Mouse (Mus musculus) intestine, embryonic 15.5 days (tissue): Measurements from ENCODE around the gene Gde1. TPM values are rescaled to one million over a fixed set of nuclear protein-coding genes. Genes with fewer than 3 reads are reported as not detected.

Experiments used
- ATAC-seq: fragments of 200-750 bp; cut with Nextera tagmentation; 2 replicates; pipeline ENCODE4 v1.8.0; 2017; ENCODE audit warnings: moderate TSS enrichment, moderate library complexity
- H3K27ac ChIP-seq: fragments of 300-500 bp; sonication (generic); 2 replicates; pipeline ENCODE4 v1.5.1; 2015; ENCODE audit warnings: mild to moderate bottlenecking, inconsistent platforms
- H3K27me3 ChIP-seq: fragments of 300-500 bp; sonication (generic); replicated peaks from 2 replicates; pipeline ENCODE4 v1.6.1; 2015; ENCODE audit warnings: inconsistent platforms
- H3K36me3 ChIP-seq: fragments of 300-500 bp; sonication (generic); 2 replicates; pipeline ENCODE4 v1.6.1; 2015; ENCODE audit warnings: inconsistent platforms
- H3K4me1 ChIP-seq: fragments of 300-500 bp; sonication (generic); replicated peaks from 2 replicates; pipeline ENCODE4 v1.6.1; 2015; ENCODE audit warnings: inconsistent platforms
- H3K4me2 ChIP-seq: fragments of 300-500 bp; sonication (generic); replicated peaks from 2 replicates; pipeline ENCODE4 v1.6.1; 2015; ENCODE audit warnings: mild to moderate bottlenecking, inconsistent platforms
- H3K4me3 ChIP-seq: fragments of 300-500 bp; sonication (generic); replicated peaks from 2 replicates; pipeline ENCODE4 v1.5.1; 2015; ENCODE audit warnings: inconsistent platforms
- H3K9ac ChIP-seq: fragments of 300-500 bp; sonication (generic); 2 replicates; pipeline ENCODE4 v1.6.1; 2015; ENCODE audit warnings: inconsistent platforms
- H3K9me3 ChIP-seq: fragments of 300-500 bp; sonication (generic); 2 replicates; pipeline ENCODE4 v1.6.1; 2016; ENCODE audit warnings: inconsistent platforms
- WGBS: fragments of 180-500 bp; shearing (Covaris S2); methylation state at CpG from one replicate; pipeline ENCODE4 v1.1.7; 2015; 5-methylcytosine and 5-hydroxymethylcytosine counted together
- polyA plus RNA-seq: library from polyadenylated mRNA; unstranded; fragments of >200 nt; fragmentation: Nextera tagmentation; extraction: Ambion mirVana; gene quantifications from 2 replicates; pipeline ENCODE4 v1.2.1, GENCODE M21; 2015

The Gde1 gene
- polyA plus RNA-seq, 1 experiment from 2014 or later: 127 TPM

DNA sequence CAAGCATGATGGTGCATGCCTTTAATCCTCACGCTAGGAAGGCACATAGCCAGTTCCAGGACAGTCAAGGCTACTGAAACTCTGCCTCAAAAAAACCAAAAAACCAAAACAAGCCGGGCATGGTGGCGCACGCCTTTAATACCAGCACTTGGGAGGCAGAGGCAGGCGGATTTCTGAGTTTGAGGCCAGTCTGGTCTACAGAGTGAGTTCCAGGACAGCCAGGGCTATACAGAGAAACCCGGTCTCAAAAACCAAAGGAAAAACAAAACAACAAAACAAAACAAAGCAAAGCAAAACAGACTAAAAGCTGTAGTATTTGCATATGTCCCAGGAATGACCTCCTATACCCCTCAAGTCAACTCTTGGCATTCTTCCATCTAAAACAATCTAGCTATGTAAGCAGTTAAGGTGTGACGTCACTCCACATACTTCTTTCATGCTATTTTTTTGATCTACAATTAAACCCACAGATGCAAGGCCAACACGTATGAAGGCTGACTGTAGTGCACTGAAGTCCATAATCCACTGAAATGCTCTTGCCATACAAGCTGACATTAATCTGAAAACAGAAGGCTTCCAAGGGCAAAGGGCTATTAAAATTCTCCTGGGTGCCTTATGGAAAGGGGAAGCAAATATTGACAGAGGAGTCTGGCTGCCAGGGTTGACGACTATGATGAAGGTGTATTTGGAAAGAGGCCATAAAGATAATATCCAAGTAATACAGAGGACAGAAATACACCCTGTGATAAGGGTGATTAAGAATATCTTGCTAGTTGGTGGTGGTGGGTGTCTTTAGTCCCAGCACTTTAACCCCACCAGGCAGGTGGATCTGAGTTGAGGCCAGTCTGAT is 1.4 kb downstream of the Gde1 start:
- no peaks in the 10 kb centered on the region for H3K9me3 ChIP-seq
- no peak overlapping the region for H3K9ac ChIP-seq
- H3K27me3 ChIP-seq: no peaks in the 10 kb centered on the region
- peak overlapping the region; percentile 78 for H3K4me2 ChIP-seq
- H3K4me3 ChIP-seq: peak overlapping the region; percentile 91
- H3K36me3 ChIP-seq: no peaks in the 10 kb centered on the region
- WGBS: 67% methylated on average over 9 of the region's 9 CpGs
- H3K27ac ChIP-seq: peak overlapping the region; percentile 89; the same call in 1 of the 2 replicates
- H3K4me1 ChIP-seq: peaks cover 14% of the 10 kb centered on the region; the same call in 1 of the 2 replicates
- ATAC-seq: peak; percentile 65

- Histone ChIP-seq H3K9ac (no peak overlapping the region), H3K4me2 (peak overlapping the region; percentile 78; the same call in 1 of the 2 replicates), H3K27me3 (no peaks in the 10 kb centered on the region), H3K36me3 (no peaks in the 10 kb centered on the region), H3K4me1 (peaks cover 14% of the 10 kb centered on the region; the same call in 1 of the 2 replicates), H3K27ac (no peak overlapping the region), H3K4me3 (no peak overlapping the region), H3K9me3 (no peaks in the 10 kb centered on the region)
- ATAC-seq: no peak
- 84% methylated on average over 15 of the region's 15 CpGs for WGBS
These were observed 2.4 kb downstream of the Gde1 start for GRCm38 (mm10) chr7:118703144-118703561.

DNA sequence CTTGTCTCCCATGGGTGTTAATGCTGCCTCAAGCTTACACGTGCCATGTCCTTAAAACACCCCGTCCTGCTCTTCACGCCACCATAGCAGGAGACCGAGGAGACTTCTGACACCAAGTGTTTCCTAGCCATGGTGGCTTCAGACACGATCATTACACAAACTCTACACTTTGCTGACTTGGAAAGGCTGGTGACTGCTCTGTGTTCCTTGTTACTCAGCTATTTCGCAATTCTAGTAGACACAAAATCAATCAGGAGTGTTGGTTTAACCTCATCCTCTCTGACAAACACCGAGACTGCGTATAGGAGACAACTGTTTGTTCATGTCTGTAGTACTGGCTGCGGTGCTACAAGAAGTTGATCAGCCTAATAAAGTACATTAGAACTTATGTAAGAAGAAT is 6.7 kb downstream of the Gde1 start:
- H3K27ac ChIP-seq: no peak overlapping the region
- H3K9ac ChIP-seq: no peak overlapping the region
- H3K4me3 ChIP-seq: no peak overlapping the region
- H3K9me3 ChIP-seq: no peaks in the 10 kb centered on the region
- no peaks in the 10 kb centered on the region for H3K27me3 ChIP-seq
- no peak overlapping the region for H3K4me2 ChIP-seq
- ATAC-seq: no peak
- H3K4me1 ChIP-seq: 0 out of 2 replicates have a peak, but pooled peaks cover 4% of the 10 kb centered on the region
- WGBS: 79% methylated on average over 9 of the region's 9 CpGs
- peaks cover 8% of the 10 kb centered on the region for H3K36me3 ChIP-seq

DNA sequence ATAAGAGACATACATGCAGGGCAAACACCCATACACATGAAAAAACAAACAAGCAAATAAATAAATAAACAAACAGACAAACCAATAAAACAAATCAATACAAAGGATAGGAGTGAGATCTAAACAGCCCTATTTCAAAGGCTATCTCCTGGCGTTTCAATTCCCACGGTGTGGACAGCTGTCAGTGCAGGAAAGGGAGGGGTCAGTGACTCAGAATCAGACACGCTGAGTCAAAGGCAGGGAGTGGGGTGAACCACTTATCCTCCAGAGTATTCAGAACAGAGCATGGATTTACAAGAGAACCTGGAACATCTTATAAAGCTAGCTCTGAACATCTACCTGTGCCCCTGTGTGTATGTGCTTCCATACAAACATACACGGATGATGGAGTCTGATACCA is 8.4 kb downstream of the Gde1 start:
- H3K4me1 ChIP-seq: no peaks in the 10 kb centered on the region
- no peak overlapping the region for H3K4me3 ChIP-seq
- no peak overlapping the region for H3K9ac ChIP-seq
- ATAC-seq: no peak
- peaks cover 14% of the 10 kb centered on the region for H3K36me3 ChIP-seq
- WGBS: 64% methylated on average over 4 of the region's 4 CpGs
- no peak overlapping the region for H3K27ac ChIP-seq
- H3K27me3 ChIP-seq: no peaks in the 10 kb centered on the region
- no peaks in the 10 kb centered on the region for H3K9me3 ChIP-seq
- no peak overlapping the region for H3K4me2 ChIP-seq

GRCm38 (mm10) chr7:118696146-118696545 is 9.4 kb downstream of the Gde1 start:
- ATAC-seq: no peak
- no peaks in the 10 kb centered on the region for H3K27me3 ChIP-seq
- 95% methylated on average over 6 of the region's 6 CpGs for WGBS
- H3K4me3 ChIP-seq: no peak overlapping the region
- no peaks in the 10 kb centered on the region for H3K9me3 ChIP-seq
- peaks cover 19% of the 10 kb centered on the region for H3K36me3 ChIP-seq
- H3K4me1 ChIP-seq: no peaks in the 10 kb centered on the region
- H3K4me2 ChIP-seq: no peak overlapping the region
- no peak overlapping the region for H3K27ac ChIP-seq
- no peak overlapping the region for H3K9ac ChIP-seq

DNA sequence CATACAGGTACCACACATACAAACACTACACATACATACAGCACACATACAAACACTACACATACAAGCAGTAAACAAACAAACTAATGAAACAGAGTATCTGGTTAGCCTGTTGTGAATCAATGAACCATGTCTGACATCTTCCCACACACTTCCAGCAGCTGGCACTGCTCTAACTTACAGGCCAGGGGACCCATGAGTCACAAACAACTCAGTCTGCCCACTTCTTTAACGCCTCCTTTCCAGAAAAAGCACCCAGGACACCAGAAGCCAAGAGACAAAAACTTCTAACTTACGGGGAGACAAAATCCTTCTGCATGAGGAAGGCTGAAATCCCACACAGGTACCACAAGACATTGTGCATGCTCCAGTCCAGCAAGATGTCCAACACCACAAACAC is 14.3 kb downstream of the Gde1 start:
- Histone ChIP-seq H3K9ac (no peak overlapping the region), H3K4me1 (no peaks in the 10 kb centered on the region), H3K4me3 (no peak overlapping the region), H3K27ac (no peak overlapping the region), H3K36me3 (peaks cover 39% of the 10 kb centered on the region), H3K9me3 (no peaks in the 10 kb centered on the region), H3K4me2 (no peak overlapping the region), H3K27me3 (no peaks in the 10 kb centered on the region)
- WGBS: 91% methylated on average over 2 of the region's 2 CpGs
- ATAC-seq: no peak

- no peak for ATAC-seq
- Histone ChIP-seq H3K4me3 (no peak overlapping the region), H3K4me1 (no peaks in the 10 kb centered on the region), H3K36me3 (peaks cover 33% of the 10 kb centered on the region), H3K9me3 (no peaks in the 10 kb centered on the region), H3K27ac (no peak overlapping the region), H3K4me2 (no peak overlapping the region), H3K9ac (no peak overlapping the region), H3K27me3 (no peaks in the 10 kb centered on the region)
- whole genome bisulfite sequencing: 64% methylated on average over 7 of the region's 7 CpGs
These were observed 16.5 kb downstream of the Gde1 start for GRCm38 (mm10) chr7:118689088-118689487.

- Histone ChIP-seq H3K36me3 (peaks cover 29% of the 10 kb centered on the region), H3K4me1 (no peaks in the 10 kb centered on the region), H3K9ac (no peak overlapping the region), H3K9me3 (no peaks in the 10 kb centered on the region), H3K27ac (no peak overlapping the region), H3K27me3 (no peaks in the 10 kb centered on the region), H3K4me2 (no peak overlapping the region), H3K4me3 (no peak overlapping the region)
- 19% methylated on average over 5 of the region's 5 CpGs for WGBS
- peak; percentile 75 for ATAC-seq
These were observed 17.4 kb downstream of the Gde1 start for GRCm38 (mm10) chr7:118688199-118688598.

GRCm38 (mm10) chr7:118676826-118677225 is 28.8 kb downstream of the Gde1 start:
- no peak for ATAC-seq
- H3K27ac ChIP-seq: no peak overlapping the region
- 84% methylated on average over 4 of the region's 4 CpGs for WGBS
- H3K4me2 ChIP-seq: no peak overlapping the region
- H3K9me3 ChIP-seq: no peaks in the 10 kb centered on the region
- H3K36me3 ChIP-seq: no peaks in the 10 kb centered on the region
- no peaks in the 10 kb centered on the region for H3K27me3 ChIP-seq
- H3K4me3 ChIP-seq: no peak overlapping the region
- no peak overlapping the region for H3K9ac ChIP-seq
- no peaks in the 10 kb centered on the region for H3K4me1 ChIP-seq

GRCm38 (mm10) chr7:118670142-118670541 is 35.4 kb downstream of the Gde1 start:
- Histone ChIP-seq H3K27me3 (no peaks in the 10 kb centered on the region), H3K9ac (no peak overlapping the region), H3K27ac (no peak overlapping the region), H3K36me3 (no peaks in the 10 kb centered on the region), H3K4me3 (no peak overlapping the region), H3K4me1 (no peaks in the 10 kb centered on the region), H3K4me2 (no peak overlapping the region), H3K9me3 (no peaks in the 10 kb centered on the region)
- 59% methylated on average over 4 of the region's 4 CpGs for WGBS
- no peak for ATAC-seq

- no peak overlapping the region for H3K9ac ChIP-seq
- no peak overlapping the region for H3K4me3 ChIP-seq
- no peak for ATAC-seq
- no peaks in the 10 kb centered on the region for H3K36me3 ChIP-seq
- no peaks in the 10 kb centered on the region for H3K9me3 ChIP-seq
- 92% methylated on average over 2 of the region's 2 CpGs for WGBS
- H3K27me3 ChIP-seq: no peaks in the 10 kb centered on the region
- H3K27ac ChIP-seq: no peak overlapping the region
- no peaks in the 10 kb centered on the region for H3K4me1 ChIP-seq
- H3K4me2 ChIP-seq: no peak overlapping the region
These were observed 37.8 kb downstream of the Gde1 start for GRCm38 (mm10) chr7:118667773-118668172.

GRCm38 (mm10) chr7:118656730-118657129 is 48.8 kb downstream of the Gde1 start:
- Histone ChIP-seq H3K27me3 (no peaks in the 10 kb centered on the region), H3K9me3 (no peaks in the 10 kb centered on the region), H3K4me3 (no peak overlapping the region), H3K27ac (no peak overlapping the region), H3K4me1 (no peaks in the 10 kb centered on the region), H3K36me3 (no peaks in the 10 kb centered on the region), H3K9ac (no peak overlapping the region), H3K4me2 (no peak overlapping the region)
- WGBS: 40% methylated on average over 6 of the region's 6 CpGs
- ATAC-seq: no peak
